Mouse (Mus musculus): ENCODE measurements at regions not wholly inside any gene's neighbourhood (a gene's known extent, or its start where the extent isn't known, plus 50 kb on each side); places are given as distances from the start of the nearest gene placed in this dataset.

DNA sequence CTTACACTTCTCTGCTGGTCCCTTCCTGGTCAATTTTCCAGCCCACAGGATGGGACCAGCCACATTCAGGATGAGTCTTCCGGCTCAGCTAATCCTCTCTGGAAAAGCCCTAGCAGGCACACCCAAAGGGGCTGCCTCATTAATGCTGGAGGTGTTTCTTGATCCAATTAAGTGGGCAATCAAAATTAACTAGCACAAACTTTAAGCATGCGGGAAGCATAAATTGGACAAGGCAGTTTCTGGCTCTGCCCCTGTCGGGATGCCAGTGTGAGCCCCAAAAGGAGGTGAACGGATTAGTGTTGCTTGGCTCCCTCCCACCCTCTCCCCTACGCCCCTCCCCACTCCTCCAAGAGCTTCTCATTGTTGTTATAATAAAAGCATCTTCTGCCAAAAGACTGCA, 262.5 kb upstream of the Id4 start:
- ATAC-seq (ENCODE audit: insufficient read depth) (no peak), DNase-seq (no peak)
- no peaks in the 10 kb centered on the region for H3K4me1 ChIP-seq (ENCODE audit: insufficient read depth)
- WGBS = 65% methylated on average over 5 of the region's 5 CpGs
- TF ChIP-seq CTCF (IDR thresholded peaks at IDR 0.05; ENCODE audit: low read depth) = no peak
- H3K9me3 ChIP-seq (ENCODE audit: low read depth, low read length) = no peaks in the 10 kb centered on the region
- H3K27ac ChIP-seq (ENCODE audit: low read depth) = no peak overlapping the region
- no peak overlapping the region for H3K9ac ChIP-seq
- H3K4me3 ChIP-seq (ENCODE audit: low read depth, low read length) = no peak overlapping the region
- no peaks in the 10 kb centered on the region for H3K36me3 ChIP-seq (ENCODE audit: insufficient read depth)
- H3K4me2 ChIP-seq = no peak overlapping the region
- H3K27me3 ChIP-seq (ENCODE audit: insufficient read depth, low read length) = no peaks in the 10 kb centered on the region

DNA sequence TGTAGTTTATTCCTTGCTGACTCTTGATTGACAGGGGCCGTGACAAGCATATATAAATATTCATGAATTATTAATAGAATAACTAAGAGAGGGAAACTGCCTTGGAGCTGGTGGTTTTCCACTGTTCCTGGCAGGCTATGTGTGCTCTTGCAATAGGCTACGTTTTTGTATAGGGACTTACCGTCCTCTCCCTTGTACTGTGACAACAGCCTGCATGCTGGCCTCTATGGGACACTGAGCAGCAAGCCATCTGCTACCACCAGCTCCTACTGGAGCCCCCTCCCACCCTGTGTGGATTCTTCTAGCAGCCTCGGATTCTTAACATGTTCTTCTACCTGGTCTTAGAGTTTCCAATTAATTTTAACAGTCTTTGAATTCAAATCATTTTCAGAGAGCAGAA, 261.6 kb upstream of the Id4 start:
- no peak overlapping the region for H3K4me2 ChIP-seq
- no peaks in the 10 kb centered on the region for H3K27me3 ChIP-seq (ENCODE audit: insufficient read depth, low read length)
- H3K27ac ChIP-seq (ENCODE audit: low read depth) = no peak overlapping the region
- no peaks in the 10 kb centered on the region for H3K9me3 ChIP-seq (ENCODE audit: low read depth, low read length)
- H3K4me3 ChIP-seq (ENCODE audit: low read depth, low read length) = no peak overlapping the region
- no peak for DNase-seq
- no peak for TF ChIP-seq CTCF (IDR thresholded peaks at IDR 0.05; ENCODE audit: low read depth)
- no peaks in the 10 kb centered on the region for H3K4me1 ChIP-seq (ENCODE audit: insufficient read depth)
- WGBS = 58% methylated on average over 4 of the region's 4 CpGs
- no peak for ATAC-seq (ENCODE audit: insufficient read depth)
- no peaks in the 10 kb centered on the region for H3K36me3 ChIP-seq (ENCODE audit: insufficient read depth)
- no peak overlapping the region for H3K9ac ChIP-seq

DNA sequence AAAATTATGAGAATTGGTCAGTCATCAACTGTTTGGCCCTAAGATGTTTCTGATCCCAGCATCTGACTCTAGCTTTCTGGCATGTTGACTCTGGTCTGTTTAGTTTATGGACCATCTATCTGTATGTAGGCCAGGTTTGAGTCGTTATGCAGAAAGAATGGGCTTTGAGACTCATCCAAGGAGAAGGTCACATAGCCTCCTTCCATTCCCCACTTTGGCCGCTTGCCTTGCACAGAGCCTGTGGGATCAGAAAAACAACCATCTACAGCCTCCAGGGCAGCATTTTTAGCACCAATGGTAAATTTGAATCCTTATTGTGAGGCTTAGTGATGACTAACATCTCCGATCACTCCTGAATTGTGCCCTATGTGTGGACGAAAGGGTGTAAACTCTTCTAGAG, 257.9 kb upstream of the Id4 start:
- no peak for DNase-seq
- H3K27ac ChIP-seq (ENCODE audit: low read depth) = no peak overlapping the region
- no peaks in the 10 kb centered on the region for H3K36me3 ChIP-seq (ENCODE audit: insufficient read depth)
- H3K9ac ChIP-seq = no peak overlapping the region
- H3K9me3 ChIP-seq (ENCODE audit: low read depth, low read length) = no peaks in the 10 kb centered on the region
- no peak overlapping the region for H3K4me2 ChIP-seq
- no peak for ATAC-seq (ENCODE audit: insufficient read depth)
- no peaks in the 10 kb centered on the region for H3K4me1 ChIP-seq (ENCODE audit: insufficient read depth)
- no peaks in the 10 kb centered on the region for H3K27me3 ChIP-seq (ENCODE audit: insufficient read depth, low read length)
- TF ChIP-seq CTCF (IDR thresholded peaks at IDR 0.05; ENCODE audit: low read depth) = no peak
- 86% methylated on average over 4 of the region's 4 CpGs for WGBS
- no peak overlapping the region for H3K4me3 ChIP-seq (ENCODE audit: low read depth, low read length)

DNA sequence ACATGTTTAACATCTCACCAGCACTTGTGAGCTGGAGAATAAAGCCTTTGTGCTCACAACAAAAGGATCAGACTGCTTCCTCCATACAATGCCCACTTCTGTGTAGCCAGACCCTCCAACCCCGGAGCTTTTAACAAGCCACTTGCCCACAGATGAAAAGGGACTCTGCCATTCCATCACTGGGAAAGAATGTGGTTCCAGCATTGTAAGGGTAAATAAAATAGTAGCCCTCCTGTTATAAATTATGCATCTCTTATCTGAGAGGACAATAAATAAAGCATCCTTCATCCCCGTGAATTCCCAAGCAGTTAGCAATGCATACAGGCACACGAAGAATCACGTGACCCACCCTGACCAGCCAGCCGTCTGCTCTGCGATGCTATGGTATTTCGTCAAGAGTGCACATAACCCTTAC, 247.7 kb upstream of the Id4 start:
- H3K4me1 ChIP-seq (ENCODE audit: insufficient read depth) = no peaks in the 10 kb centered on the region
- H3K27me3 ChIP-seq (ENCODE audit: insufficient read depth, low read length) = no peaks in the 10 kb centered on the region
- DNase-seq = peak; percentile 23
- no peaks in the 10 kb centered on the region for H3K9me3 ChIP-seq (ENCODE audit: low read depth, low read length)
- H3K27ac ChIP-seq (ENCODE audit: low read depth) = no peak overlapping the region
- H3K36me3 ChIP-seq (ENCODE audit: insufficient read depth) = no peaks in the 10 kb centered on the region
- H3K4me3 ChIP-seq (ENCODE audit: low read depth, low read length) = no peak overlapping the region
- ATAC-seq (ENCODE audit: insufficient read depth) = no peak
- no peak overlapping the region for H3K9ac ChIP-seq
- H3K4me2 ChIP-seq = no peak overlapping the region
- TF ChIP-seq CTCF (IDR thresholded peaks at IDR 0.05; ENCODE audit: low read depth) = no peak
- 32% methylated on average over 7 of the region's 7 CpGs for WGBS

DNA sequence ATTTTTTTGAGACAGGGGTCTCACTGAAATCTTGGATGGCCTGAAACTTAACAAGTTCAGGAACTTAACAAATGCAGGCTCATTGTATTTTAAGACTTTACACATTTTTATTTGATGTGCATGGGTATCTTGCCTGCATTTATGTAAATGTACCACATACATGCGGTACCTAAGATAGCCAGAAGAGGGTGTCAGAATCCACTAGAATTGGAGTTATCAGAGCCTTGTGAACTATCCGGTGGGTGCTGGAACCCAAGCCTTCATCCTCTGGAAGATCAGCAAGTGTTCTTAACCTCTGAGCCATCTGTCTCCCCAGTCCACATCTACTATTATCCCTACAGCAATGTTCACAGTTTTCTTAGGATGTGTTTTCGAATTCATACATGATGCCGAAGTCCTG, 245.7 kb upstream of the Id4 start:
- Histone ChIP-seq H3K4me3 (ENCODE audit: low read depth, low read length) (no peak overlapping the region), H3K27me3 (ENCODE audit: insufficient read depth, low read length) (no peaks in the 10 kb centered on the region), H3K4me1 (ENCODE audit: insufficient read depth) (no peaks in the 10 kb centered on the region), H3K36me3 (ENCODE audit: insufficient read depth) (no peaks in the 10 kb centered on the region), H3K27ac (ENCODE audit: low read depth) (no peak overlapping the region), H3K9me3 (ENCODE audit: low read depth, low read length) (no peaks in the 10 kb centered on the region), H3K4me2 (no peak overlapping the region), H3K9ac (no peak overlapping the region)
- TF ChIP-seq CTCF (IDR thresholded peaks at IDR 0.05; ENCODE audit: low read depth) = peak; percentile 35
- peak; percentile 30 for DNase-seq
- WGBS = 81% methylated on average over 4 of the region's 4 CpGs
- ATAC-seq (ENCODE audit: insufficient read depth) = no peak

DNA sequence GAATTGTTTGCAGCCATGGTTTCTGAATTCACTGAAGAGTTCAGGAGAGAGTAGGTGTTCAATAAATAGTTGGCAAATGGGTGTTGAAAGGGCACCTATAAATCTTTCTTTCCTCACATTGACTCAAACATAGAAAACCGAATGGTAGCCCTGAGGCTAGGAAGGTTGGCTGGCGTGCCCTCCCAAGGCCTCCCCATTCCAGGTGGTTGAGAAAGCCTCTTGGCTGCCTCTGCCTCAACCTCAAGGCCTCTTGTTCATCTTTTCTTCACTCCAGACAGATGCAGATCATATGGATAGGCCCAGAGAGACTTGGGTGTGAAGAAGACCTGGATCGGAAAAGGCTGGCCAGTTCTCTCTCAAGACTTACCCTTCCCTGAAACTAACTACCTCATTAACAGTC, 245.0 kb upstream of the Id4 start:
- no peak overlapping the region for H3K27ac ChIP-seq (ENCODE audit: low read depth)
- no peak overlapping the region for H3K4me3 ChIP-seq (ENCODE audit: low read depth, low read length)
- TF ChIP-seq CTCF (IDR thresholded peaks at IDR 0.05; ENCODE audit: low read depth) = no peak
- WGBS = 88% methylated on average over 3 of the region's 3 CpGs
- H3K9me3 ChIP-seq (ENCODE audit: low read depth, low read length) = no peaks in the 10 kb centered on the region
- no peak overlapping the region for H3K4me2 ChIP-seq
- no peaks in the 10 kb centered on the region for H3K4me1 ChIP-seq (ENCODE audit: insufficient read depth)
- H3K36me3 ChIP-seq (ENCODE audit: insufficient read depth) = no peaks in the 10 kb centered on the region
- H3K9ac ChIP-seq = no peak overlapping the region
- ATAC-seq (ENCODE audit: insufficient read depth) (no peak), DNase-seq (no peak)
- no peaks in the 10 kb centered on the region for H3K27me3 ChIP-seq (ENCODE audit: insufficient read depth, low read length)

DNA sequence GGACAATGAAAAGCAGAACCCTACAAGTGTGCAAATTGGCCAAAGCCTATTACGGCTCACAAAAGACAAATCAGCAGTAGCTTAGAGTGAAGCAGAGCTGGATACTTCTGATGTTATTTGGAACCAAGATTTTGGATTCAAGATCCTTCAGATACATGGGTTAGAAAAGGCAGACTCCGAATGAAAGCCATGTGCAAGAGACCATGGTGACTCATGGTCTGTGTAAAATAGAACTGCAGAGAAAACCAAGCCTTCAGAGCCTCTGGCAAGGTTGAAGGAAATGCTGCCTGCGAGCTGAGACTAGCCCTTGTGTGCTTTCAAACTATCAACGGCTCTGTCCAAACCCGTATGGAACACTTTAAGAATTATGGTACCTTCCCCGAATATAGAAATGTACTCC, 244.4 kb upstream of the Id4 start:
- ATAC-seq (ENCODE audit: insufficient read depth) (no peak), DNase-seq (no peak)
- H3K4me3 ChIP-seq (ENCODE audit: low read depth, low read length) = no peak overlapping the region
- no peak overlapping the region for H3K9ac ChIP-seq
- H3K27me3 ChIP-seq (ENCODE audit: insufficient read depth, low read length) = no peaks in the 10 kb centered on the region
- 81% methylated on average over 6 of the region's 6 CpGs for WGBS
- no peak for TF ChIP-seq CTCF (IDR thresholded peaks at IDR 0.05; ENCODE audit: low read depth)
- no peaks in the 10 kb centered on the region for H3K4me1 ChIP-seq (ENCODE audit: insufficient read depth)
- no peak overlapping the region for H3K27ac ChIP-seq (ENCODE audit: low read depth)
- no peaks in the 10 kb centered on the region for H3K36me3 ChIP-seq (ENCODE audit: insufficient read depth)
- no peak overlapping the region for H3K4me2 ChIP-seq
- no peaks in the 10 kb centered on the region for H3K9me3 ChIP-seq (ENCODE audit: low read depth, low read length)

DNA sequence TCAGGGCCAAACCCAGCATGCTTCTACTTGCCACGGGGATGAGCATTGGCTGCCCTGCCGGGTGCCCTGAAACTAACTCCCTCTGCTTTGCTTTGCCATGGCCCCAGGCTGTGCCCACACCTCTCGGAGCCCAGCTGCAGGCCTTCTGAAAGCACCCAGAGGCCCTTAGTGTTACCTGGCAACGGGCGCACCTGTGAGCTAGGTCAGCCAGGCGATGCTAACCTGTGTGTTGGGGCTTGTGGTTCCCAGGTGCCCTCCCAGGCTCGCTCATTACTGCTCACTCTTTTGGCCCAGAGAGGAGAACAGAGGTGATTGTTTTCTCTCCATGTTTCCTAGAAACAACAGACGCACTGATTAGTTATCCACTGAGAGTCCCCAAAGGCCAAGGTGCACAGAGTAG, 243.4 kb upstream of the Id4 start:
- Histone ChIP-seq H3K27me3 (ENCODE audit: insufficient read depth, low read length) (no peaks in the 10 kb centered on the region), H3K4me2 (no peak overlapping the region), H3K36me3 (ENCODE audit: insufficient read depth) (no peaks in the 10 kb centered on the region), H3K4me3 (ENCODE audit: low read depth, low read length) (no peak overlapping the region), H3K4me1 (ENCODE audit: insufficient read depth) (no peaks in the 10 kb centered on the region), H3K9me3 (ENCODE audit: low read depth, low read length) (no peaks in the 10 kb centered on the region), H3K9ac (no peak overlapping the region), H3K27ac (ENCODE audit: low read depth) (no peak overlapping the region)
- DNase-seq = no peak
- TF ChIP-seq CTCF (IDR thresholded peaks at IDR 0.05; ENCODE audit: low read depth) = no peak
- ATAC-seq (ENCODE audit: insufficient read depth) = no peak
- WGBS = 77% methylated on average over 8 of the region's 8 CpGs

Data from lung, embryonic 14.5 days (tissue).